Mouse (Mus musculus) ovary, postnatal 10 days (tissue): ENCODE data around the gene Gm29564.
"Not testable (repeated sequence)": the region's sequence is repeated elsewhere in the genome, so short reads cannot be mapped to it uniquely, and the experiment has no call there.

Experiments used
- DNase-seq: peaks from one replicate; pipeline ENCODE4 v3.0.0; 2022; ENCODE audit warnings: low spot score

Gene Gm29564

DNA sequence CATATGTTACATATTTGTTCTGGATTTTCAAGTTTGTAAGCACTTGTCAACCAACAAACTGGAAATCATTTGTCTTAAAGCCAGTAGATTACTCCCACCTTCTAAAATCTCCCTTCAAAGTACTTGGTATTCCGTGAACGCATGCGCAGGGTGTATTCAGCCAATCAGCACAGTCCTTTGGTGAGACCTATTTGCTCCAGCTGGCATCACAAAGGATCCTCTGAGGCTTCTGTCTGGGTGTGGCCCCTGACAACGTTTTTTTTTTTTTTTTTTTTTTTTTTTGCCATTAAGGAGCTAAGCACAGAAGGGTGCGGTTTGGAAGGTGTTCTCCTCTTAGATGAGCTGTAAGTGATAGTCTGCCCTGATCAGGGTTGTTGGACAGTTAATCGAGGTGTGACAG lies at the start of gene Gm29564:
Gm29564 (plus strand) TSS at position 301 of the 400 bp plus-strand sequence.
- not testable (repeated sequence) for DNase-seq
